Mouse (Mus musculus) cerebellum, postnatal 36 days (tissue): ENCODE measurements around the gene Gm10282.

ENCODE experiments used
- DNase-seq, 2 experiments: peaks; one replicate each; pipeline ENCODE4 v3.0.0; 2021 to 2022; ENCODE audit warnings: mixed read lengths in 2 of 2

Gm10282 gene

GRCm38 (mm10) chr8:72323131-72323725 lies 18.2 kb upstream of the Gm10282 start:
- no peak for DNase-seq

GRCm38 (mm10) chr8:72322471-72322889 lies 17.4 kb upstream of the Gm10282 start:
- DNase-seq = no peak

- no peak for DNase-seq
Observed at GRCm38 (mm10) chr8:72321635-72322441, 16.8 kb upstream of the Gm10282 start.

- no peak for DNase-seq
Observed at GRCm38 (mm10) chr8:72320803-72321583, 15.9 kb upstream of the Gm10282 start.

GRCm38 (mm10) chr8:72319921-72320802 lies 15.1 kb upstream of the Gm10282 start:
- no peak for DNase-seq

GRCm38 (mm10) chr8:72319397-72319796 lies 14.3 kb upstream of the Gm10282 start:
- peak in 1 of 2 experiments; percentile 19 for DNase-seq

- DNase-seq = peak; percentile 63 to 71
Observed at GRCm38 (mm10) chr8:72318801-72319322, 13.8 kb upstream of the Gm10282 start, which contains the start of gene Klf2. TSS of gene Klf2 (plus strand) at chr8:72319033.

GRCm38 (mm10) chr8:72317741-72318301 lies 12.8 kb upstream of the Gm10282 start:
- no peak for DNase-seq

- DNase-seq = no peak
Observed at GRCm38 (mm10) chr8:72316053-72316695, 11.1 kb upstream of the Gm10282 start.

- no peak for DNase-seq
Observed at GRCm38 (mm10) chr8:72312926-72313518, 8.0 kb upstream of the Gm10282 start.

- DNase-seq = peak; percentile 76 to 81
Observed at GRCm38 (mm10) chr8:72310849-72311506, 5.9 kb upstream of the Gm10282 start.

- DNase-seq = peak in 1 of 2 experiments; percentile 22
Observed at GRCm38 (mm10) chr8:72308276-72308675, 3.2 kb upstream of the Gm10282 start.

- DNase-seq = no peak
Observed at GRCm38 (mm10) chr8:72306913-72307312, 1.9 kb upstream of the Gm10282 start.

- DNase-seq = no peak
Observed at GRCm38 (mm10) chr8:72303633-72304032, 1.4 kb downstream of the Gm10282 start.

- DNase-seq = no peak
Observed at GRCm38 (mm10) chr8:72302986-72303612, 2.0 kb downstream of the Gm10282 start.

- no peak for DNase-seq
Observed at GRCm38 (mm10) chr8:72301497-72301896, 3.6 kb downstream of the Gm10282 start.

- DNase-seq = no peak
Observed at GRCm38 (mm10) chr8:72300654-72301400, 4.2 kb downstream of the Gm10282 start.

GRCm38 (mm10) chr8:72298928-72299327 lies 6.1 kb downstream of the Gm10282 start:
- DNase-seq = no peak

GRCm38 (mm10) chr8:72296561-72296960 lies 8.5 kb downstream of the Gm10282 start:
- DNase-seq = no peak
